Mouse (Mus musculus) C2C12 (cell line): ENCODE data around the gene Pdzd2. TPM values are rescaled to one million over a fixed set of nuclear protein-coding genes. Genes with fewer than 3 reads are reported as not detected.

Experiments
- H3K27me3 ChIP-seq: one replicate; pipeline ENCODE4 v1.6.1; 2011; ENCODE audit not compliant: control insufficient read depth, insufficient read depth, insufficient read length
- H3K36me3 ChIP-seq: one replicate; pipeline ENCODE4 v1.6.1; 2011; ENCODE audit not compliant: control insufficient read depth, insufficient read depth
- H3K4me3 ChIP-seq: one replicate; pipeline ENCODE4 v1.5.1; 2011; ENCODE audit warnings: mild to moderate bottlenecking, control low read depth; ENCODE audit not compliant: poor library complexity, insufficient read depth, severe bottlenecking
- H3K79me2 ChIP-seq: one replicate; pipeline ENCODE4 v1.6.1; 2011; ENCODE audit not compliant: control insufficient read depth, insufficient read depth
- H3K79me3 ChIP-seq: one replicate; pipeline ENCODE4 v1.6.1; 2011; ENCODE audit warnings: low read depth, control low read depth
- H3ac ChIP-seq: one replicate; pipeline ENCODE3; 2011; ENCODE audit warnings: low read depth; ENCODE audit not compliant: control insufficient read depth, insufficient read length
- CEBPB ChIP-seq: IDR thresholded peaks from one replicate; pipeline ENCODE4 v1.6.1; 2011; ENCODE audit warnings: low read depth, mild to moderate bottlenecking, control low read depth, moderate library complexity
- CTCF ChIP-seq: IDR thresholded peaks from one replicate; pipeline ENCODE4 v1.5.1; 2011; ENCODE audit not compliant: control insufficient read depth, insufficient read depth, insufficient read length
- FOSL1 ChIP-seq: IDR thresholded peaks from one replicate; pipeline ENCODE4 v1.8.0; 2011; ENCODE audit warnings: mild to moderate bottlenecking, low read length; ENCODE audit not compliant: poor library complexity, insufficient read depth, severe bottlenecking
- MAX ChIP-seq: IDR thresholded peaks from one replicate; pipeline ENCODE4 v1.6.1; 2011; ENCODE audit warnings: mild to moderate bottlenecking, control low read depth
- MYOD1 ChIP-seq: IDR thresholded peaks from one replicate; pipeline ENCODE4 v1.6.1; 2011; ENCODE audit warnings: low read depth; ENCODE audit not compliant: control insufficient read depth, insufficient read length
- MYOG ChIP-seq: IDR thresholded peaks from one replicate; pipeline ENCODE4 v1.6.1; 2011; ENCODE audit not compliant: control insufficient read depth, insufficient read length; ENCODE audit errors: extremely low read depth
- USF1 ChIP-seq: IDR thresholded peaks from one replicate; pipeline ENCODE4 v1.6.1; 2011; ENCODE audit warnings: low read depth, mild to moderate bottlenecking, control low read depth, moderate library complexity
- polyA plus RNA-seq: library from polyadenylated mRNA; unstranded; fragments of >200 nt; fragmentation: generic; extraction: Trizol; gene quantifications from one replicate; pipeline ENCODE4 v1.2.1, GENCODE M21; 2012; ENCODE audit warnings: missing spikeins

Gene Pdzd2
- polyA plus RNA-seq, 1 experiment: 0.01 TPM

DNA sequence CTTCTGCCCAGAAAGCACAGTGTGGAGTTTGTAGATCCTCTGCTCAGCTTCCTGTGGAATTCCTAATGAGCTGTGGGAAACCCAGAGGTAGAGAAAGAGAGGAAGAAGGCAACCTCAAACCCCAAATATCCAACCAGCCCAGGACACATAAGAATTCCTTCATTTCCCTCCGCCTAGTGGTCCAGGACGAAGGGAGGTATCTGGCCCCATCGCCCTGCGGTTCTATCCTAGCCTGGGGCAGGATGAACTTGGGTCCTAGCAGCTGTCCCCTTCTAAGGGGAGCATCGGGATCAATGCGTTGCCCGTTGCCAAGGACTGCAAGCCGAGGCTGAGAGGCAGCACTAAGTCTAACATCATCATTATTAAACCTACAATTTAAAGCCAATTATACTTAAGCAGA is 104.8 kb downstream of the Pdzd2 start:
- TF ChIP-seq USF1: no peak
- no peak for TF ChIP-seq MYOD1
- no peak for TF ChIP-seq MYOG
- TF ChIP-seq CTCF: no peak
- no peak for TF ChIP-seq CEBPB
- no peak overlapping the region for H3ac ChIP-seq

DNA sequence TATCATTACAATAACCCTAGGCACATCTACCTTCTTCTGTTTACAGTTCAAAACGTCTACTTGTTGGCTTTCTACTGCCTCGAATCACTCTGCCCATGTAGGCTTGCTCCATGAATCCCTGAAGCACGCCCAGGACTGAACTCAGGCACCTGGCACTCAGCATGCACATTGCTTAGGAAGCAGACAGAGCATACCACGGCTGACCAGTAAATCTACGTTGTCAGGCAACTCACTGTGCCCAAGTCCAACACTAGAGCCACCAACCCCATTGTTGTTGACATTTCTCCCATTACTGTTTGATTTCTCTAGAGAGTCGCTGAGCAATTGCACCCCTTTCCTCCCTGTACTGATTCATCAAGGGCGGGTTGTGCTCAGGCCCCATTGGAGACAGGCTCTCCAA is 110.6 kb downstream of the Pdzd2 start:
- TF ChIP-seq MYOD1: no peak
- no peak for TF ChIP-seq MYOG
- no peak for TF ChIP-seq CEBPB
- no peak for TF ChIP-seq MAX
- no peak for TF ChIP-seq USF1
- TF ChIP-seq FOSL1: no peak
- no peak for TF ChIP-seq CTCF
- no peaks in the 10 kb centered on the region for H3K79me3 ChIP-seq
- H3K36me3 ChIP-seq: no peaks in the 10 kb centered on the region
- H3K4me3 ChIP-seq: no peak overlapping the region
- peaks cover 3% of the 10 kb centered on the region for H3K27me3 ChIP-seq
- H3ac ChIP-seq: no peak overlapping the region
- no peaks in the 10 kb centered on the region for H3K79me2 ChIP-seq

More for the DNA sequence above, 104.8 kb downstream of the Pdzd2 start:
- Histone ChIP-seq H3K79me3 (no peaks in the 10 kb centered on the region), H3K79me2 (no peaks in the 10 kb centered on the region), H3K27me3 (peaks cover 17% of the 10 kb centered on the region), H3K36me3 (no peaks in the 10 kb centered on the region), H3K4me3 (no peak overlapping the region)

DNA sequence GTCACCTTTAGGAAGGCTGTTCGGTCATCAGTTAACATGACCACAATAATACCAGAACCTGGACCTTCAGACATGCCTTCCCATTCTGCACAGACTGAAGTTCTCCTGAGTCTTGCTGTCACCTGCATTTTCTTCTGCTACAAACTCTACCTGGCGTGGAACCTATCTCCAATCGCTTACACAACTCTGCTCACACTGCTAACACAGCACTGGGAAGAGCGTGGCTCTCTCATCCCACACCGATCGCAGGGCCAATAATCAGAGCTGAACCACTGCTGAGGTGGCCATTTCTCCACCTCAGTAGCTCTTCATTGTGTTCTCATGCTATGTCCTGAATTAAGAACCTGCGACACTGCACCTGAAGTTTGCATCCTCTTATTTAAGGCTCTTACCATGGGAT is 111.3 kb downstream of the Pdzd2 start:
- TF ChIP-seq MYOD1 (no peak), FOSL1 (no peak), MAX (no peak)

DNA sequence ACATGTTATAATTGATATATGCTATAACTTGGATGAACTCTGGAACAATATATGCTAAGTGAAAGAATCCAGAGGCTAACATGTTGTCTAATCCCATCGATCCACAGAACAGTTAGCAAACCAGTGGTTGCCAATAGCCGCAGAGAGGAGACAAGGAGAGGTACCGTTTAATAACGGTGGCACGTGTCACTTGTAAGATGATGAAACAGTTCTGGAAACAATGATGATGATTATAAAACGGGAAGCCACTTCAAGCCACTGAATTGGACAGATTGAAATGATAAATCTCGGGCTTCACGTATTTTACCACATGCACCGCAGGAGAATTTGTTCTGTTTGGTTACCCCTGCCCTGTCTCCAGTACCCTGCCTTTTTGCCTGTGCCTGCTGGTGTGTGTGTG is 112.8 kb downstream of the Pdzd2 start:
- H3ac ChIP-seq: no peak overlapping the region
- no peaks in the 10 kb centered on the region for H3K79me3 ChIP-seq
- H3K36me3 ChIP-seq: no peaks in the 10 kb centered on the region
- H3K79me2 ChIP-seq: no peaks in the 10 kb centered on the region
- no peak overlapping the region for H3K4me3 ChIP-seq
- TF ChIP-seq MYOG (no peak), MYOD1 (no peak), CTCF (no peak), USF1 (no peak), MAX (no peak), FOSL1 (no peak)
- H3K27me3 ChIP-seq: no peaks in the 10 kb centered on the region

More for the DNA sequence above, 111.3 kb downstream of the Pdzd2 start:
- H3K4me3 ChIP-seq: no peak overlapping the region
- H3K36me3 ChIP-seq: no peaks in the 10 kb centered on the region
- no peak overlapping the region for H3ac ChIP-seq
- no peaks in the 10 kb centered on the region for H3K79me2 ChIP-seq
- no peaks in the 10 kb centered on the region for H3K27me3 ChIP-seq
- no peaks in the 10 kb centered on the region for H3K79me3 ChIP-seq

- Histone ChIP-seq H3K36me3 (no peaks in the 10 kb centered on the region), H3K79me3 (no peaks in the 10 kb centered on the region), H3K79me2 (no peaks in the 10 kb centered on the region), H3K27me3 (no peaks in the 10 kb centered on the region), H3ac (no peak overlapping the region), H3K4me3 (no peak overlapping the region)
- TF ChIP-seq CEBPB: no peak
- TF ChIP-seq USF1: no peak
- no peak for TF ChIP-seq MYOG
- no peak for TF ChIP-seq MYOD1
- no peak for TF ChIP-seq MAX
- TF ChIP-seq FOSL1: no peak
- no peak for TF ChIP-seq CTCF
Measured at GRCm38 (mm10) chr15:12626166-12626565, 113.6 kb downstream of the Pdzd2 start.

- TF ChIP-seq MYOD1 (no peak), MYOG (no peak), CTCF (no peak), CEBPB (no peak)
- H3K79me3 ChIP-seq: no peaks in the 10 kb centered on the region
- no peak overlapping the region for H3K4me3 ChIP-seq
- no peak overlapping the region for H3ac ChIP-seq
- H3K36me3 ChIP-seq: no peaks in the 10 kb centered on the region
- no peaks in the 10 kb centered on the region for H3K79me2 ChIP-seq
- no peaks in the 10 kb centered on the region for H3K27me3 ChIP-seq
Measured at GRCm38 (mm10) chr15:12625524-12625923, 114.2 kb downstream of the Pdzd2 start.
